ENCODE assay signal across 19 mouse cellular contexts in genomic region chr16:52090899-52091298, GRCm38 (mm10). TPM values are rescaled to one million over a fixed set of nuclear protein-coding genes. Genes with fewer than 3 reads are reported as not detected.
DNase-seq lines count a peak whose midpoint lies in the region; ATAC-seq and TF ChIP-seq lines count a peak whose summit lies in the region.
"Had no signal": no experiment of that assay in that cellular context is flagged by ENCODE, and none has a peak within 500 bp of the region (broad histone marks: within the 10 kb centered on the region; RNA-seq: fewer than 3 reads in every experiment).

No protein-coding gene starts in this region.

- 0 out of 2 replicates have a peak overlapping the region, but pooled peaks have one; percentile 35 for H3K27ac ChIP-seq in limb, embryonic 12.5 days
- H3K27ac ChIP-seq in hindbrain, embryonic 16.5 days (ENCODE audit: low read depth, low read length): no peak overlapping the region
- H3K27ac ChIP-seq: embryonic facial prominence, embryonic 13.5 days; hindbrain, embryonic 12.5 days; intestine, embryonic 15.5 days; liver, embryonic 15.5 days; midbrain, embryonic 12.5 days had no signal

- peak; percentile 37 for DNase-seq in lung, postnatal 36 days
- DNase-seq in lung, postnatal 4 days: no peak
- DNase-seq in G1E (ENCODE audit: low spot score): peak; percentile 13
- DNase-seq in splenic B cell, adult 2 months (ENCODE audit: low read depth, low spot score): peak; percentile 85
- DNase-seq in layer of hippocampus, adult 9-11 months: no peak
- DNase-seq: adrenal gland, postnatal 36 days; cerebellum, adult 8-10 months; gastrocnemius, postnatal 10 days; lung, postnatal 10 days; right cerebral cortex, adult 18-20 months had no signal

- peaks cover 7% of the 10 kb centered on the region for H3K4me1 ChIP-seq in G1E (ENCODE audit: insufficient read depth, low read depth, low read length)
- peaks cover 33% of the 10 kb centered on the region for H3K4me1 ChIP-seq in limb, embryonic 12.5 days (replicated peaks)
- peaks cover 8% of the 10 kb centered on the region; the same call in 1 of the 2 replicates for H3K4me1 ChIP-seq in hindbrain, embryonic 16.5 days (ENCODE audit: control insufficient read depth, insufficient read depth, low read depth, low read length)

- H3K36me3 ChIP-seq in G1E (replicated peaks): peaks cover 9% of the 10 kb centered on the region
- peaks cover 9% of the 10 kb centered on the region for H3K36me3 ChIP-seq in limb, embryonic 12.5 days
- H3K36me3 ChIP-seq in splenic B cell, adult 2 months (ENCODE audit: control insufficient read depth, insufficient read depth, low read length, poor library complexity, severe bottlenecking): no peaks in the 10 kb centered on the region
- H3K36me3 ChIP-seq in hindbrain, embryonic 16.5 days (ENCODE audit: control insufficient read depth, insufficient read depth, low read length): no peaks in the 10 kb centered on the region
- H3K36me3 ChIP-seq: intestine, embryonic 15.5 days; liver, embryonic 15.5 days; midbrain, embryonic 12.5 days had no signal

- no peaks in the 10 kb centered on the region for H3K27me3 ChIP-seq in G1E (ENCODE audit: insufficient read depth, low read length)
- H3K27me3 ChIP-seq in limb, embryonic 12.5 days: no peaks in the 10 kb centered on the region
- H3K27me3 ChIP-seq in splenic B cell, adult 2 months (ENCODE audit: control insufficient read depth, insufficient read depth, low read length, poor library complexity, severe bottlenecking): no peaks in the 10 kb centered on the region
- H3K27me3 ChIP-seq in hindbrain, embryonic 16.5 days (replicated peaks; ENCODE audit: control insufficient read depth, insufficient read depth, low read length): no peaks in the 10 kb centered on the region
- H3K27me3 ChIP-seq: embryonic facial prominence, embryonic 13.5 days; hindbrain, embryonic 12.5 days; intestine, embryonic 15.5 days; liver, embryonic 15.5 days; midbrain, embryonic 12.5 days; Patski had no signal

- H3K4me3 ChIP-seq in G1E (ENCODE audit: low read depth, low read length): no peak overlapping the region
- no peak overlapping the region for H3K4me3 ChIP-seq in limb, embryonic 12.5 days (replicated peaks)
- no peak overlapping the region for H3K4me3 ChIP-seq in hindbrain, embryonic 16.5 days (ENCODE audit: low read length)
- H3K4me3 ChIP-seq: embryonic facial prominence, embryonic 13.5 days; hindbrain, embryonic 12.5 days; intestine, embryonic 15.5 days; liver, embryonic 15.5 days; midbrain, embryonic 12.5 days; myocyte had no signal

- H3K4me2 ChIP-seq in limb, embryonic 12.5 days: no peak overlapping the region
- H3K4me2 ChIP-seq in hindbrain, embryonic 16.5 days (ENCODE audit: low read length): no peak overlapping the region
- H3K4me2 ChIP-seq: embryonic facial prominence, embryonic 13.5 days; hindbrain, embryonic 12.5 days; intestine, embryonic 15.5 days; liver, embryonic 15.5 days; midbrain, embryonic 12.5 days had no signal

- H3K9ac ChIP-seq in limb, embryonic 12.5 days (replicated peaks): no peak overlapping the region
- H3K9ac ChIP-seq in hindbrain, embryonic 16.5 days (ENCODE audit: low read depth, low read length): no peak overlapping the region
- H3K9ac ChIP-seq: embryonic facial prominence, embryonic 13.5 days; hindbrain, embryonic 12.5 days; intestine, embryonic 15.5 days; liver, embryonic 15.5 days; midbrain, embryonic 12.5 days had no signal

- no peaks in the 10 kb centered on the region for H3K9me3 ChIP-seq in G1E (replicated peaks)
- H3K9me3 ChIP-seq in limb, embryonic 12.5 days: no peaks in the 10 kb centered on the region
- no peaks in the 10 kb centered on the region for H3K9me3 ChIP-seq in hindbrain, embryonic 16.5 days (ENCODE audit: control insufficient read depth, low read length)
- H3K9me3 ChIP-seq: embryonic facial prominence, embryonic 13.5 days; hindbrain, embryonic 12.5 days; intestine, embryonic 15.5 days; liver, embryonic 15.5 days; midbrain, embryonic 12.5 days had no signal

- WGBS in limb, embryonic 12.5 days: 11% methylated on average over 6 of the region's 6 CpGs
- 81% methylated on average over 6 of the region's 6 CpGs for WGBS in hindbrain, embryonic 16.5 days

- ATAC-seq in G1E (ENCODE audit: extremely low read depth, insufficient number of reproducible peaks, low FRiP score, poor library complexity, severe bottlenecking): peak; percentile 90
- no peak for ATAC-seq in limb, embryonic 12.5 days (ENCODE audit: insufficient number of reproducible peaks, insufficient read depth, low FRiP score, low TSS enrichment, low read depth)
- no peak for ATAC-seq in hindbrain, embryonic 16.5 days
- ATAC-seq: intestine, embryonic 15.5 days; Patski had no signal

- TF ChIP-seq CTCF in G1E (IDR thresholded peaks at IDR 0.05; ENCODE audit: low read depth, low read length): no peak

RNA-seq across cellular contexts. Expression of gene Cblb, which starts 59.9 kb away (rescaled TPM):
- 31.9 and 36.9 TPM in 2 replicates for total RNA-seq in G1E (2014; fragmentation: Nextera tagmentation)
- 7.0 and 9.1 TPM in 2 replicates for total RNA-seq in G1E (2017)
- polyA plus RNA-seq in G1E (2012): 3.1 and 5.4 TPM in 2 replicates
- polyA plus RNA-seq in limb, embryonic 12.5 days (2016; fragmentation: Nextera tagmentation; extraction: Ambion mirVana): 21.4 and 24.2 TPM in 2 replicates
- 8.0 and 11.3 TPM in 2 replicates for polyA plus RNA-seq in hindbrain, embryonic 16.5 days (2015; fragmentation: Nextera tagmentation; extraction: Ambion mirVana)

Comparison
In these comparisons a context has a peak if more than half of its experiments do, and no peak if none do; other contexts are left out.
1. DNase-seq: peak in lung, postnatal 36 days (single experiment), G1E (single experiment) and splenic B cell, adult 2 months (single experiment); none in lung, postnatal 4 days (0 of 2) and layer of hippocampus, adult 9-11 months (single experiment).